Mouse (Mus musculus) bone marrow macrophage, adult 2 months (primary cell): ENCODE data around the gene Neu3.

Experiments used
- CTCF ChIP-seq: IDR thresholded peaks from 2 replicates; pipeline ENCODE4 v1.5.1; 2012; ENCODE audit warnings: low read depth, mild to moderate bottlenecking, low read length, moderate library complexity
- POLR2A ChIP-seq: IDR thresholded peaks from 2 replicates; pipeline ENCODE4 v1.6.1; 2012; ENCODE audit warnings: mild to moderate bottlenecking, low read depth, low read length, borderline replicate concordance

DNA sequence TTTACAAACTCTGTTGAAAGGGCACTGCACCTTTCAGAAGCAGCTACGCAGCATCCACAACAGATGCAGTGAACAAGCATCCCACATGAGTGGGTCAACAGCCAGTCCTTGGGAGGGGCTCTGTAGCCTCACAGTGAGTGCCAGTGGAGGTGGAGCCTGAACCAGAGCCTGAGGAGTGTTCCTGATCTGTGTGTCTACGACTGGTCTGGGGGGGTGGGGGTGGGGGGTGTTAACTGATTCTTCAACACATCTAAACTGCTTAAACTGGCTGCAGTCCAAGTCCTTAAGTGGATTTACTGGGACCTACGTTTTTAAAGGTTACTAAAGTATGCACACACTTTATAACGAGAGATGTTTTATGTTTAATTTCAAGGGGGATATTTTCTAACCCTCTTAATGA, 8.6 kb upstream of the Neu3 start:
- TF ChIP-seq CTCF, result no peak
- TF ChIP-seq POLR2A, result no peak
